Mouse (Mus musculus): ENCODE measurements around the gene Pip4k2c. TPM values are rescaled to one million over a fixed set of nuclear protein-coding genes. Genes with fewer than 3 reads are reported as not detected.

Pip4k2c gene
- total RNA-seq, 1 experiment: 41.7 TPM

- H3K9me3 ChIP-seq (ENCODE audit: control insufficient read depth, insufficient read depth, low read depth, low read length): no peaks in the 10 kb centered on the region
- no peak overlapping the region for H3K4me3 ChIP-seq (ENCODE audit: insufficient read depth in 1 of 2, low read depth in 1 of 2, low read length in 2 of 2, poor library complexity in 1 of 2, severe bottlenecking in 1 of 2)
- in situ Hi-C loops (cut with MboI; ENCODE audit: low sequenced_read_pairs in 2 of 2, unreplicated experiment in 2 of 2): no loop called here
- H3K27ac ChIP-seq (ENCODE audit: insufficient read depth, low read depth, low read length, poor library complexity, severe bottlenecking): no peak overlapping the region
- TF ChIP-seq MAFK (IDR thresholded peaks at IDR 0.05; ENCODE audit: insufficient read depth, low read depth, low read length): no peak
- peaks cover 42% of the 10 kb centered on the region for H3K36me3 ChIP-seq (ENCODE audit: control insufficient read depth, insufficient read depth, low read length, poor library complexity, severe bottlenecking)
- DNase-seq (ENCODE audit: low read depth, low spot score): no peak
- H3K9ac ChIP-seq (ENCODE audit: insufficient read depth, low read depth, low read length, poor library complexity, severe bottlenecking): no peak overlapping the region
- peaks cover 2 to 10% of the 10 kb centered on the region in 2 experiments; a peak in 2 of 4 replicates for H3K4me1 ChIP-seq (ENCODE audit: control insufficient read depth in 2 of 2, insufficient read depth in 2 of 2, low read length in 2 of 2, poor library complexity in 1 of 2)
Observed at GRCm38 (mm10) chr10:127205373-127205772, 6.0 kb downstream of the Pip4k2c start.

GRCm38 (mm10) chr10:127204589-127204988 is 6.8 kb downstream of the Pip4k2c start:
- H3K9ac ChIP-seq (ENCODE audit: insufficient read depth, low read depth, low read length, poor library complexity, severe bottlenecking): no peak overlapping the region
- no peak for DNase-seq (ENCODE audit: low read depth, low spot score)
- peaks cover 0 to 7% of the 10 kb centered on the region in 2 experiments; a peak in 1 of 4 replicates for H3K4me1 ChIP-seq (ENCODE audit: control insufficient read depth in 2 of 2, insufficient read depth in 2 of 2, low read length in 2 of 2, poor library complexity in 1 of 2)
- H3K9me3 ChIP-seq (ENCODE audit: control insufficient read depth, insufficient read depth, low read depth, low read length): no peaks in the 10 kb centered on the region
- H3K4me3 ChIP-seq (ENCODE audit: insufficient read depth in 1 of 2, low read depth in 1 of 2, low read length in 2 of 2, poor library complexity in 1 of 2, severe bottlenecking in 1 of 2): no peak overlapping the region
- peaks cover 46% of the 10 kb centered on the region for H3K36me3 ChIP-seq (ENCODE audit: control insufficient read depth, insufficient read depth, low read length, poor library complexity, severe bottlenecking)
- no peak overlapping the region for H3K27ac ChIP-seq (ENCODE audit: insufficient read depth, low read depth, low read length, poor library complexity, severe bottlenecking)
- TF ChIP-seq ZC3H11A (IDR thresholded peaks at IDR 0.05; ENCODE audit: borderline replicate concordance, low read depth, low read length) (no peak), ZNF384 (IDR thresholded peaks at IDR 0.05; ENCODE audit: low read depth, low read length) (no peak), CHD2 (IDR thresholded peaks at IDR 0.05; ENCODE audit: low read depth, low read length) (no peak), MAFK (IDR thresholded peaks at IDR 0.05; ENCODE audit: insufficient read depth, low read depth, low read length) (no peak), HCFC1 (IDR thresholded peaks at IDR 0.05; ENCODE audit: borderline replicate concordance, insufficient read depth, low read length) (no peak)
- in situ Hi-C loops (cut with MboI; ENCODE audit: low sequenced_read_pairs in 2 of 2, unreplicated experiment in 2 of 2): no loop called here

- Histone ChIP-seq H3K4me1 (ENCODE audit: control insufficient read depth in 2 of 2, insufficient read depth in 2 of 2, low read length in 2 of 2, poor library complexity in 1 of 2) (peaks cover 0 to 5% of the 10 kb centered on the region in 2 experiments; a peak in 1 of 4 replicates), H3K9ac (ENCODE audit: insufficient read depth, low read depth, low read length, poor library complexity, severe bottlenecking) (no peak overlapping the region), H3K4me3 (ENCODE audit: insufficient read depth in 1 of 2, low read depth in 1 of 2, low read length in 2 of 2, poor library complexity in 1 of 2, severe bottlenecking in 1 of 2) (no peak overlapping the region), H3K9me3 (ENCODE audit: control insufficient read depth, insufficient read depth, low read depth, low read length) (no peaks in the 10 kb centered on the region), H3K27ac (ENCODE audit: insufficient read depth, low read depth, low read length, poor library complexity, severe bottlenecking) (no peak overlapping the region), H3K36me3 (ENCODE audit: control insufficient read depth, insufficient read depth, low read length, poor library complexity, severe bottlenecking) (peaks cover 49% of the 10 kb centered on the region; the same call in 1 of the 2 replicates)
- in situ Hi-C loops (cut with MboI; ENCODE audit: low sequenced_read_pairs in 2 of 2, unreplicated experiment in 2 of 2): no loop called here
- DNase-seq (ENCODE audit: low read depth, low spot score): no peak
- no peak for TF ChIP-seq MAFK (IDR thresholded peaks at IDR 0.05; ENCODE audit: insufficient read depth, low read depth, low read length)
- TF ChIP-seq CHD2 (IDR thresholded peaks at IDR 0.05; ENCODE audit: low read depth, low read length): no peak
- no peak for TF ChIP-seq ZNF384 (IDR thresholded peaks at IDR 0.05; ENCODE audit: low read depth, low read length)
- no peak for TF ChIP-seq ZC3H11A (IDR thresholded peaks at IDR 0.05; ENCODE audit: borderline replicate concordance, low read depth, low read length)
Observed at GRCm38 (mm10) chr10:127203106-127203505, 8.3 kb downstream of the Pip4k2c start.

GRCm38 (mm10) chr10:127200279-127200678 is 11.1 kb downstream of the Pip4k2c start:
- Histone ChIP-seq H3K4me1 (ENCODE audit: control insufficient read depth in 2 of 2, insufficient read depth in 2 of 2, low read length in 2 of 2, poor library complexity in 1 of 2) (peaks cover 4 to 8% of the 10 kb centered on the region in 2 experiments; a peak in 3 of 4 replicates), H3K9ac (ENCODE audit: insufficient read depth, low read depth, low read length, poor library complexity, severe bottlenecking) (no peak overlapping the region), H3K36me3 (ENCODE audit: control insufficient read depth, insufficient read depth, low read length, poor library complexity, severe bottlenecking) (peaks cover 34% of the 10 kb centered on the region; the same call in 1 of the 2 replicates), H3K9me3 (ENCODE audit: control insufficient read depth, insufficient read depth, low read depth, low read length) (no peaks in the 10 kb centered on the region), H3K4me3 (ENCODE audit: insufficient read depth in 1 of 2, low read depth in 1 of 2, low read length in 2 of 2, poor library complexity in 1 of 2, severe bottlenecking in 1 of 2) (no peak overlapping the region), H3K27ac (ENCODE audit: insufficient read depth, low read depth, low read length, poor library complexity, severe bottlenecking) (no peak overlapping the region)
- TF ChIP-seq CHD2 (IDR thresholded peaks at IDR 0.05; ENCODE audit: low read depth, low read length) (no peak), HCFC1 (IDR thresholded peaks at IDR 0.05; ENCODE audit: borderline replicate concordance, insufficient read depth, low read length) (no peak), MAFK (IDR thresholded peaks at IDR 0.05; ENCODE audit: insufficient read depth, low read depth, low read length) (no peak), ZNF384 (IDR thresholded peaks at IDR 0.05; ENCODE audit: low read depth, low read length) (no peak), ZC3H11A (IDR thresholded peaks at IDR 0.05; ENCODE audit: borderline replicate concordance, low read depth, low read length) (no peak)
- DNase-seq (ENCODE audit: low read depth, low spot score): no peak
- in situ Hi-C loops (cut with MboI; ENCODE audit: low sequenced_read_pairs in 2 of 2, unreplicated experiment in 2 of 2): no loop called here

GRCm38 (mm10) chr10:127199474-127199873 is 11.9 kb downstream of the Pip4k2c start:
- TF ChIP-seq CHD2 (IDR thresholded peaks at IDR 0.05; ENCODE audit: low read depth, low read length) (no peak), MAFK (IDR thresholded peaks at IDR 0.05; ENCODE audit: insufficient read depth, low read depth, low read length) (no peak), ZNF384 (IDR thresholded peaks at IDR 0.05; ENCODE audit: low read depth, low read length) (no peak), HCFC1 (IDR thresholded peaks at IDR 0.05; ENCODE audit: borderline replicate concordance, insufficient read depth, low read length) (no peak), ZC3H11A (IDR thresholded peaks at IDR 0.05; ENCODE audit: borderline replicate concordance, low read depth, low read length) (no peak)
- no peak for DNase-seq (ENCODE audit: low read depth, low spot score)
- Histone ChIP-seq H3K9ac (ENCODE audit: insufficient read depth, low read depth, low read length, poor library complexity, severe bottlenecking) (no peak overlapping the region), H3K9me3 (ENCODE audit: control insufficient read depth, insufficient read depth, low read depth, low read length) (no peaks in the 10 kb centered on the region), H3K4me1 (ENCODE audit: control insufficient read depth in 2 of 2, insufficient read depth in 2 of 2, low read length in 2 of 2, poor library complexity in 1 of 2) (peaks cover 7 to 8% of the 10 kb centered on the region in 2 experiments), H3K27ac (ENCODE audit: insufficient read depth, low read depth, low read length, poor library complexity, severe bottlenecking) (no peak overlapping the region), H3K4me3 (ENCODE audit: insufficient read depth in 1 of 2, low read depth in 1 of 2, low read length in 2 of 2, poor library complexity in 1 of 2, severe bottlenecking in 1 of 2) (no peak overlapping the region), H3K36me3 (ENCODE audit: control insufficient read depth, insufficient read depth, low read length, poor library complexity, severe bottlenecking) (peaks cover 31% of the 10 kb centered on the region; the same call in 1 of the 2 replicates)
- in situ Hi-C loops (cut with MboI; ENCODE audit: low sequenced_read_pairs in 2 of 2, unreplicated experiment in 2 of 2): no loop called here

Measured in ES-E14 (cell line).